Mouse (Mus musculus): Measurements from ENCODE around the gene Foxd2. TPM values are rescaled to one million over a fixed set of nuclear protein-coding genes. Genes with fewer than 3 reads are reported as not detected.

Foxd2 gene
- polyA plus RNA-seq, 1 experiment from 2014 or later, result not detected

DNA sequence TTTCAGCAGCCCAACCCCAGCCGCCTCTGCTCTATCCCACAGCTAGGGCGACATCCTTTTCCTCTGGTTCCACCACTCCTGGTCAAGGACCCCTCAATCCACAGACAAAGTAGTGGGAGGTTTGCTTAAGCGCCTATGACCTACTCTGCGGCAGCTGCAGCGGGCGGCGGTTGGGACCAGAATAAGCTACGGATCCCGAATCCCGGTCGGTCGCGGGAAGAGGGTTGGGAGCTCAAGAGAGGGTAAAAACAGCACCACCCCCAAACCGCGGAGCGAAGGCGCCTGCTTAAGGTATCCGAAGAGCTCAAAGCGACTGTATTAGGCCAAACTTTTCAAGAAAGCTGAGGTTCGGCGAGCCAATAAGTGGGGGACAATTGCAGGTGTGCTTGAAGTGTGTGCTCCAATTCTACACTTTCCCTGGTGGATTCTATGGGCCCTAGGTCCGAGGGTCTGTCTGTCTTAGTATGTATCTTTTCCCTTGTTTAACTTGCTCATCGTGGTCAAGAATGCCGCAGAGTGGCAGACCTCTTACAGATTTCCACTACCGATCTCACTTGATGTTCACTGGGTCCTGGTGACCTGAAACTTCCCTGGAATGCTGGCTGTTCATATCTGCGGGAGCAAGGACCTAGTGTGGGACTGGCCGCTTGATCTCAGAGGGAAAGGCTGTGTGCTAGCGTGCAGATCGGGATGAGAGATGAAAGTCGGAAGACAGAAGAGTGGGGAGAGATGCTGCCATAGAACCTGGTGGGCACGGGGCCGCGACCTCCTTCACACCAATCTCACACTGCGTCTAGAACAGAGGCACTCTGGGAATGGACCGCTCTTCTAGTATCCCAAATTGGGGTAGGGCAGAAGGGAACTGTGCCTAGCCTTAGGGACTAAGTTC lies 4.3 kb upstream of the Foxd2 start:
- Histone ChIP-seq H3K36me3 (no peaks in the 10 kb centered on the region), H3K9ac (no peak overlapping the region), H3K4me1 (replicated peaks) (peaks cover 17% of the 10 kb centered on the region), H3K27me3 (replicated peaks) (peaks cover 95% of the 10 kb centered on the region), H3K27ac (ENCODE audit: poor library complexity, severe bottlenecking) (no peak overlapping the region), H3K4me2 (no peak overlapping the region), H3K4me3 (no peak overlapping the region), H3K9me3 (replicated peaks) (no peaks in the 10 kb centered on the region)
- no peak for ATAC-seq (ENCODE audit: insufficient number of reproducible peaks, low FRiP score)
- 4% methylated on average over 35 of the region's 35 CpGs for WGBS

- Histone ChIP-seq H3K9ac (peak overlapping the region; percentile 71), H3K27me3 (replicated peaks) (peaks cover 98% of the 10 kb centered on the region), H3K4me2 (peak overlapping the region; percentile 98), H3K4me3 (peak overlapping the region; percentile 68), H3K4me1 (replicated peaks) (peaks cover 28% of the 10 kb centered on the region), H3K27ac (ENCODE audit: poor library complexity, severe bottlenecking) (no peak overlapping the region), H3K36me3 (no peaks in the 10 kb centered on the region), H3K9me3 (replicated peaks) (no peaks in the 10 kb centered on the region)
- no peak for ATAC-seq (ENCODE audit: insufficient number of reproducible peaks, low FRiP score)
- 2% methylated on average over 20 of the region's 20 CpGs for WGBS
These were observed 1.2 kb upstream of the Foxd2 start for GRCm38 (mm10) chr4:114909602-114910484.

DNA sequence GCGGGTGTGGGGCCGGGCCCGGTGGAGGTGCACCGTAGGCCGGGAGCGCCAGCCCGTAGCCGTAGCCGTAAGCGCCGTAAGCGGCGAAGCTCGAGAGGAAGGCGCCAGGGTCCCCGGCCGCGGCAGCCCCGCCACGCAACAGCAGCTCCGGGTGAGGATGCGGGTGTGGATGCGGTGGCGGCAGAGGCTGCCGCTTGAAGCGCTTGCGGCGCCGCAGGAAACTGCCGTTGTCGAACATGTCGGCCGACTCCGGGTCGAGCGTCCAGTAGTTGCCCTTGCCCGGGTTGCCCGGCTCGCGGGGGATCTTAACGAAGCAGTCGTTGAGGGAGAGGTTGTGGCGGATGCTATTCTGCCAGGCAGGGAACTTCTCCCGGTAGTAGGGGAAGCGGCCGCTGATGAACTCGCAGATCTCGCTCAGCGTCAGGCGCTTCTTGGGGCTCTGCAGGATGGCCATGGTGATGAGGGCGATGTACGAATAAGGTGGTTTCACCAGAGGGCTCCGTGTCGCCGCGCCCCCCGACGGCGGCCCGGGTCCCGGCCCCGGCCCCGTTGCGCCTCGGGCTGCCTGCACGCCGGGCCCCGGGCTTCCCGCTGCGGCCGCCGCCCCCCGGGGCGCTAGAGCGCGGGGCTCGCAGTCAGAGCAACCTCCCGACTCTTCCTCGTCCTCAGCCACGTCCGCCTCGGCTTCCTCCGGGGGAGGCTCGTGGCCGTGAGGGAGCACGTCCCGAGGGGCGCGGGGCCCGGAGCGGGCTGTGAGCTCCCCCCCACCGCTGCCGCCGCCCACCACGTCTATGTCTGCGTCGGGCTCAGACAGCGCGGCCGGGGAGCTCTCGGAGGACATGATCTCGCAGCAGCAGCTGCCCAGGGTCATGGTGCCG lies 483 bp downstream of the Foxd2 start:
- Histone ChIP-seq H3K27ac (ENCODE audit: poor library complexity, severe bottlenecking) (no peak overlapping the region), H3K27me3 (replicated peaks) (peaks cover 98% of the 10 kb centered on the region), H3K4me2 (peak overlapping the region; percentile 98), H3K9me3 (replicated peaks) (no peaks in the 10 kb centered on the region), H3K4me1 (replicated peaks) (peaks cover 25% of the 10 kb centered on the region), H3K4me3 (peak overlapping the region; percentile 68), H3K36me3 (no peaks in the 10 kb centered on the region), H3K9ac (peak overlapping the region; percentile 71)
- WGBS, result under 1% methylated on average over 96 of the region's 103 CpGs
- ATAC-seq (ENCODE audit: insufficient number of reproducible peaks, low FRiP score), result peak; percentile 49

GRCm38 (mm10) chr4:114907056-114907917 lies 1.4 kb downstream of the Foxd2 start:
- H3K9ac ChIP-seq, result no peak overlapping the region
- no peak for ATAC-seq (ENCODE audit: insufficient number of reproducible peaks, low FRiP score)
- peaks cover 27% of the 10 kb centered on the region for H3K4me1 ChIP-seq (replicated peaks)
- no peaks in the 10 kb centered on the region for H3K36me3 ChIP-seq
- H3K4me2 ChIP-seq, result peak overlapping the region; percentile 98
- WGBS, result 1% methylated on average over 73 of the region's 74 CpGs
- H3K9me3 ChIP-seq (replicated peaks), result no peaks in the 10 kb centered on the region
- H3K27me3 ChIP-seq (replicated peaks), result peaks cover 98% of the 10 kb centered on the region
- H3K4me3 ChIP-seq, result peak overlapping the region; percentile 68
- H3K27ac ChIP-seq (ENCODE audit: poor library complexity, severe bottlenecking), result no peak overlapping the region

DNA sequence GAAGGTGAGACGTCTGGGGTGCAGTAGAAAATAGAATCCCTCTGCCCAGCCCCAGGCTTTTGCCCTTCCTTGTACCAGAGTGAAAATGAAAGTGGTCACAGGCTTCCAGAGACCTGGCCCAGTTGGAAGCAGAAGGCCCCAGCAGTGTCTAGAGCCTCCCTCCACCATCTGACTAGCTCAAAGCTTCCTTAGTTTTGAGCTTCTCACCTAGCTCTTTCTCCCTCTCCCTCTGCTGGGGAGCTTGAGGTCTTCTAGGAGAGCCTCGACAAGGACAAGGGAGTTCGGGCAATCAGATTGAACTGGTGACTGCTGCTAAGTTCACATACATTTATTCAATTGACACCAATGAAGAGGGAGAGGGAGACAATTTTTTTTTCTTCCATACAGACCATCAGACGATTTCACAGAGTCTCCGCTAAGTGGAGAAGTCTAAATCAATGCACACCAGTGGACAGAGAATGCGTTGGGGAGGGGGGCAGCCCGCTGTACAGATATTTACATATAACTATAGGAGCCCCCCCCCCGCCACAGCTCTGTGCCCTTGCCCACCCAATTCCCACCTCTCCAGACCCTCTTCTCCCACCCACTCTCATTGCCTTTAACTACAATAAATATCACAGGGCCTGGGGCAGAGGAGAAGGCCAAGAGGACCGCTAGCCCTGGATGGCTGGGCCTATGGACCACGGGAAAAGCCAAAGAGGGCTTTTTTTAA lies 2.5 kb downstream of the Foxd2 start:
- Histone ChIP-seq H3K36me3 (no peaks in the 10 kb centered on the region), H3K27me3 (replicated peaks) (peaks cover 99% of the 10 kb centered on the region), H3K27ac (ENCODE audit: poor library complexity, severe bottlenecking) (no peak overlapping the region), H3K9ac (no peak overlapping the region), H3K4me2 (no peak overlapping the region), H3K4me1 (replicated peaks) (peaks cover 31% of the 10 kb centered on the region), H3K9me3 (replicated peaks) (no peaks in the 10 kb centered on the region), H3K4me3 (no peak overlapping the region)
- WGBS, result 14% methylated on average over 10 of the region's 10 CpGs
- ATAC-seq (ENCODE audit: insufficient number of reproducible peaks, low FRiP score), result no peak

GRCm38 (mm10) chr4:114905501-114905900 lies 3.2 kb downstream of the Foxd2 start:
- Histone ChIP-seq H3K9me3 (replicated peaks) (no peaks in the 10 kb centered on the region), H3K4me1 (replicated peaks) (peaks cover 31% of the 10 kb centered on the region), H3K9ac (no peak overlapping the region), H3K4me2 (no peak overlapping the region), H3K27ac (ENCODE audit: poor library complexity, severe bottlenecking) (no peak overlapping the region), H3K4me3 (no peak overlapping the region), H3K36me3 (no peaks in the 10 kb centered on the region), H3K27me3 (replicated peaks) (peaks cover 99% of the 10 kb centered on the region)
- 53% methylated on average over 3 of the region's 3 CpGs for whole genome bisulfite sequencing
- ATAC-seq (ENCODE audit: insufficient number of reproducible peaks, low FRiP score), result no peak

DNA sequence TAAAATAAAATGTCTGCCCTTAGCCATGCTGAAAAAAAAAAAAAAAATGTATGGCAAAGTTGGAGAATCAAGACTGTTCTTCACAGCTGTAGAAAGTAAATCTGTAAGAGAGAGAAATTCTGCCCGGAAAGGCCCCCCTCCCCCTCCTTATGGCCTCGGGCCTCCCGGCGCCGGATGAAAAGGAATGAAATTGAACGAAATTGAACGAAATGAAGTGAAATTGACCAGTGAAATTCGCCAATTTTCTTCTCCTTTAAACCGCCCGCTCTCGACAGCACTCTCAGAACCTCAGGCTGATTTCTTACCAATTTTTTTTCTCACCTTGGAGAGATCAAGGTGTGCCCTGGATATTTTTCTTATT lies 5.3 kb downstream of the Foxd2 start:
- 4% methylated on average over 11 of the region's 11 CpGs for WGBS
- no peak for ATAC-seq (ENCODE audit: insufficient number of reproducible peaks, low FRiP score)
- Histone ChIP-seq H3K9me3 (replicated peaks) (no peaks in the 10 kb centered on the region), H3K36me3 (no peaks in the 10 kb centered on the region), H3K9ac (no peak overlapping the region), H3K27ac (ENCODE audit: poor library complexity, severe bottlenecking) (no peak overlapping the region), H3K4me1 (replicated peaks) (peaks cover 21% of the 10 kb centered on the region), H3K4me3 (no peak overlapping the region), H3K27me3 (replicated peaks) (peaks cover 100% of the 10 kb centered on the region), H3K4me2 (no peak overlapping the region)

DNA sequence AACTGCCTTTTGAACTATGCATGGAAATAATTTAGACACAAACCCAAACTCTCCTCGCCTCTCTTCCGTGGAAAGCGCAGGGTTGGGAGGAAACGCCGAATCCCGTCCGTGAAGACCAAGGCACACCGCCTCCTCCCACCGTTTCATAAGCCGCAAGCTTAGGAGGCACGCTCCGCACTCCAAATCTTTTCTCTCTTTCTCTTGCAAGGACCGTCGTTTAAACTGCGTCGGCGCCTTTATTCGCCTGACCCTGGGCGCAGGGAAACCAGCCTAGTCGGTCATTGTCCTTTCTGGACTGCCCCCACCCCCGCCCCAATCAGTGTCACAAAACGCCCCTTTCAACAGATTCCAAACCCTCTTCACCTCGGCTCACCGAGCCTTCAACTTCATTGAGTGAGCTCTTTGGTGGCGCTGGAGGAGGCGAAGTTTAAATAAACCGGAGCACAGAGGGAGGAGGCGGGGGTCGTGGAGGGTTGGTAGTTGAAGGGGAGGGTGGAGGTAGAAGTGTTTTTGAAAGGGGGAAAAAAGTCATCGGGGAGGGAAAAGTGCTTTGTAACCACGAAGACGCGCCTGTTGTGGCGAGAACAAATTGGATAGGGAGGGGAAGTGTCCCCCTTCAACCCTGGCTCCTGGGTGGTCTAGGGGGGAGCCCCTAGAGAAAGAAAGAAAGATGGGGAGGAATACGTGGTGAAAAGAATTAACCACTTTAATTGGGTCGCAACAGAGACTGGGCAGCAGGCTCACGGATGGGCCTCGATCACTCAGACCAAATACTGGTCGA lies 5.8 kb downstream of the Foxd2 start:
- Histone ChIP-seq H3K9me3 (replicated peaks) (no peaks in the 10 kb centered on the region), H3K27ac (ENCODE audit: poor library complexity, severe bottlenecking) (no peak overlapping the region), H3K4me1 (replicated peaks) (peaks cover 16% of the 10 kb centered on the region), H3K27me3 (replicated peaks) (peaks cover 100% of the 10 kb centered on the region), H3K4me3 (no peak overlapping the region), H3K4me2 (no peak overlapping the region), H3K9ac (no peak overlapping the region), H3K36me3 (no peaks in the 10 kb centered on the region)
- under 1% methylated on average over 39 of the region's 39 CpGs for whole genome bisulfite sequencing
- no peak for ATAC-seq (ENCODE audit: insufficient number of reproducible peaks, low FRiP score)

DNA sequence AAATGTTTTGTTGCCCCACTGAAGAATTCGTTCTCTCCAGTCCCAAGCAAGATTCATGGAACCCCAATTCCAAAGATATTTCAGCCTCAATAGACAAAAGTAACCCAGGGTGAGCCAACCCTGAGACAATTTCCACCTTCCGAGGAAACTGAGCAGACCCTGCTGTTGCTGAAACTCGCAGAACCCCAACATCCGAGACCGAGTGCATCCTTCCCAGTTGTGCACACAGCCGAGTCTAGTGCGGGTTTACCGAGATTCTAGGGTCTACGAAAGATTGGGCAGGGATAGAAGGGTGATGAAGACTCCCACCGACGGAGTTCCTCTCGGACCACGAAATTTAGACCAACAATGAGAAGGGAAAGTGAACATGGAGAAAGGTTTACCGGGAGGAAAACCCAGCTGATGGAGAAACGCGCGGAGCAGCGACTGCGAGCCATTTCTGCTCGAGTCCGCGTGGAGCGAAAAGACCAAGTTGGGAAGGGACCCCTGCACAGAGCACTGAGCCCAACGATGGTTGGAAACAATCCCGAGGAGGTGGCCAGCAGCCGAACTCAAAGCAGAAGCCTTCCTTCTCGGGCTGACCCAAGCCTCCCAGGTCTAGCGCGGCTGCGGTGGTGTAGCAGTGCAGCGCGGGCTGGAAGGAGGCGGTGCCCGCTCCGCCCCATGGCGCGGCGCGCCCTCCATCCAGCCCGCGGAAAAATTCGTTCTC lies 6.9 kb downstream of the Foxd2 start:
- Histone ChIP-seq H3K4me3 (peak overlapping the region; percentile 25), H3K36me3 (no peaks in the 10 kb centered on the region), H3K4me1 (replicated peaks) (peaks cover 6% of the 10 kb centered on the region; the same call in 1 of the 2 replicates), H3K9me3 (replicated peaks) (no peaks in the 10 kb centered on the region), H3K27ac (ENCODE audit: poor library complexity, severe bottlenecking) (no peak overlapping the region), H3K4me2 (peak overlapping the region; percentile 50), H3K9ac (no peak overlapping the region), H3K27me3 (replicated peaks) (peaks cover 100% of the 10 kb centered on the region)
- WGBS, result 2% methylated on average over 42 of the region's 42 CpGs
- no peak for ATAC-seq (ENCODE audit: insufficient number of reproducible peaks, low FRiP score)
